Mouse (Mus musculus): ENCODE data around the gene Etfdh. TPM values are rescaled to one million over a fixed set of nuclear protein-coding genes. Genes with fewer than 3 reads are reported as not detected.
"Not testable (repeated sequence)": the region's sequence is repeated elsewhere in the genome, so short reads cannot be mapped to it uniquely, and the experiment has no call there.

Gene Etfdh
- polyA plus RNA-seq, 1 experiment from 2014 or later: 138 TPM

DNA sequence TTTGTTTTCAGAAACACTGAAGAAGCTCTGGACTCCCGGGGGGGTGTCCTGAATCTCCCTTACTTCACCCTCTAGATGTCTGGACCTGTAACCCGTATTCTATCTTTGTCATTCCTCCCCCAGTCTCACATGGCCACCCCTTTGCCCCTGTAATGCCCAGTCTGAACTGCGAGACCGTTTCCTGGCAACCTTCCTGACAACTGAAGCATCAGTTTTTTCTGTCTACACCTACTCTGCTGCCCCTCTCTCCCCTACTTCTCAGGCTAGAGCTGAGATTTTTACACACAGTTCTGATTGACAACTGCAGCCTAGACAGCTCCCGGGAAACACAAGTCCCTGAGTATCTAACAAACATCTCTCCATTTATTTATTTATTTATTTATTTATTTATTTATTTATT, 52.4 kb downstream of the Etfdh start:
- 21% methylated on average over 5 of the region's 5 CpGs for WGBS
- no peaks in the 10 kb centered on the region for H3K36me3 ChIP-seq
- H3K4me3 ChIP-seq: 0 out of 2 replicates have a peak overlapping the region, but pooled peaks have one; percentile 3
- no peak overlapping the region for H3K27ac ChIP-seq (ENCODE audit: poor library complexity, severe bottlenecking)
- H3K9ac ChIP-seq: no peak overlapping the region
- no peaks in the 10 kb centered on the region for H3K9me3 ChIP-seq (replicated peaks)
- peaks cover 14% of the 10 kb centered on the region for H3K4me1 ChIP-seq (replicated peaks)
- H3K27me3 ChIP-seq (replicated peaks): no peaks in the 10 kb centered on the region
- 0 out of 2 replicates have a peak, but pooled peaks have one; percentile 42 for ATAC-seq (ENCODE audit: insufficient number of reproducible peaks, low FRiP score)
- H3K4me2 ChIP-seq: peak overlapping the region; percentile 40

- 15% methylated on average over 3 of the region's 3 CpGs for WGBS
- H3K9ac ChIP-seq: no peak overlapping the region; the same call in 1 of the 2 replicates
- H3K27me3 ChIP-seq (replicated peaks): no peaks in the 10 kb centered on the region
- no peaks in the 10 kb centered on the region for H3K36me3 ChIP-seq
- H3K4me3 ChIP-seq: 0 out of 2 replicates have a peak overlapping the region, but pooled peaks have one; percentile 3
- no peak for ATAC-seq (ENCODE audit: insufficient number of reproducible peaks, low FRiP score)
- no peak overlapping the region for H3K27ac ChIP-seq (ENCODE audit: poor library complexity, severe bottlenecking)
- H3K4me2 ChIP-seq: peak overlapping the region; percentile 40
- H3K4me1 ChIP-seq (replicated peaks): peaks cover 14% of the 10 kb centered on the region
- no peaks in the 10 kb centered on the region for H3K9me3 ChIP-seq (replicated peaks)
These were observed 52.9 kb downstream of the Etfdh start for GRCm38 (mm10) chr3:79576468-79576816.

DNA sequence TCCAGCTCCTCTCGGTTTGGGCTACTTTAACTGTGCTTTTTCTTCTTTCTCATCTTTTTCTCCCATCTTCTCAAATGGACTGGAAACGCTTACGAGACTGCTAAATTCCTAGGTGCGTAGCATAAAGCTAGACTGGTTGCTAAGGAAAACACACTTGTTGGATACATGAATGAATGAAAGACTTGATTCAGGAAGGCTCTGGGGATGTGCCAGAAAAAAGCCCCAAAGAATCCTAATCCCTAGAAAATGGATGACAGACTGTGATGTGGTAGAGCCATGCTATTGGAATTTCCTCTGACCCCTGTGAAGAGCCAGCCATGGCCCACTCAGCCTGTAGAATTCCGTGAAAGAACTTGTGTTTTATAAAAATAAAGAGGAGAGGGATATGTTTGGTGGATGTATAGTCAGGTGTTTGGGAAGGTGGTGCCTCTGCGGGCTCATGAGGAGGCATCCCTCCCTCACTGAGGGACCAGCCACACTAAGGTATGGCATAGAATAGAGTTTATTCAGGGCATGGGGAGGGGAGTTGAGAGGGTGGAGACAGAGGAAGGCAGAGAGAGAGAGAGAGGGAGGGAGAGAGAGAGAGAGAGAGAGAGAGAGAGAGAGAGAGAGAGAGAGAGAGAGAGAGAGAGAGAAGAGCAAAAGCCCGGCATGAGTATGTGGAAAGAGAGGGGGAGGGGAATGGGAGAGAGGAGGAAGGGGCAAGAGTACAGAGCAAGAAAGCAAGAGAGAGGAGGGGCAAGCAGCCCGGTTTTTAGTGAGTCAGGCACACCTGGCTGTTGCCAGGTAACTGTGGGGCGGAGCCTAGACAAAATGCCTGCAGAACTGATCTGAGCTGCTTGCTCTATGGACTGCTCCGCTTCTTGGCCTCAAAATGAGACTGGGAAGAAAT, 53.5 kb downstream of the Etfdh start:
- no peaks in the 10 kb centered on the region for H3K36me3 ChIP-seq
- peak overlapping the region; percentile 40; the same call in 1 of the 2 replicates for H3K4me2 ChIP-seq
- no peak overlapping the region; the same call in 1 of the 2 replicates for H3K9ac ChIP-seq
- peaks cover 14% of the 10 kb centered on the region for H3K4me1 ChIP-seq (replicated peaks)
- no peaks in the 10 kb centered on the region for H3K9me3 ChIP-seq (replicated peaks)
- 38% methylated on average over 10 of the region's 10 CpGs for WGBS
- no peak overlapping the region for H3K4me3 ChIP-seq
- ATAC-seq (ENCODE audit: insufficient number of reproducible peaks, low FRiP score): no peak
- no peak overlapping the region for H3K27ac ChIP-seq (ENCODE audit: poor library complexity, severe bottlenecking)
- no peaks in the 10 kb centered on the region for H3K27me3 ChIP-seq (replicated peaks)

DNA sequence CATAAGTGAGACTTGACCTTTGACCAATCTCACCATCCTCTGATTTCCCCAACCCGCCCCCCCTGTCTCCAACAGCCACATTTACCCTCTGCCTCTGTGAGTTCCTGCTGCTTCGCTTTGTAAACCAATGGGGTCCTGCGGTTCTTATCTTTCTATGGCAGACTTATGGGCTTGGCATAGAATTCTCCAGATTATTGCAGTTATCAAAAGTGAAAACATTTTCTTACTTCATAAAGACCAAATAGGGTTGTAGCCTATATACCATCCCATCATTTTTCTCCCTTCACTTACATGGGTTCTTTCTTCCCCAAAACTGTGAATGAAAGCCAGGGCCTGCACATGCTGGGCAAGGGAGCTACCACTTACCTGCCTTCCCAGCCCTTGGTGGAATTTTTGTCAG, 55.0 kb downstream of the Etfdh start:
- ATAC-seq (ENCODE audit: insufficient number of reproducible peaks, low FRiP score): 0 out of 2 replicates have a peak, but pooled peaks have one; percentile 20
- Histone ChIP-seq H3K9ac (no peak overlapping the region), H3K4me2 (no peak overlapping the region), H3K27me3 (replicated peaks) (no peaks in the 10 kb centered on the region), H3K36me3 (no peaks in the 10 kb centered on the region), H3K27ac (ENCODE audit: poor library complexity, severe bottlenecking) (no peak overlapping the region), H3K9me3 (replicated peaks) (no peaks in the 10 kb centered on the region), H3K4me1 (replicated peaks) (peaks cover 14% of the 10 kb centered on the region), H3K4me3 (no peak overlapping the region)
- 81% methylated on average over 3 of the region's 3 CpGs for WGBS

DNA sequence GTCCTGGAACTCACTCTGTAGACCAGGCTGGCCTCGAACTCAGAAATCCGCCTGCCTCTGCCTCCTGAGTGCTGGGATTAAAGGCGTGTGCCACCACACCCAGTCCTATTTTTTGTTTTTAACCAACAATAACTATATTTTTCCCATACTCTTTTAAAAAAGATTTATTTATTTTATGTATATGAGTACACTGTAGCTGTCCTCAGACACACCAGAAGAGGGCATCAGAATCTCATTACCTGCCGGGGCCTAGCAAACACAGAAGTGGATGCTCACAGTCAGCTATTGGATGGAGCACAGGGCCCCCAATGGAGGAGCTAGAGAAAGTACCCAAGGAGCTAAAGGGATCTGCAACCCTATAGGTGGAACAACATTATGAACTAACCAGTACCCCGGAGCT, 55.9 kb downstream of the Etfdh start:
- WGBS: 88% methylated on average over 5 of the region's 5 CpGs
- not testable (repeated sequence) for H3K36me3 ChIP-seq; ATAC-seq (ENCODE audit: insufficient number of reproducible peaks, low FRiP score); H3K4me2 ChIP-seq; H3K4me3 ChIP-seq; H3K27ac ChIP-seq (ENCODE audit: poor library complexity, severe bottlenecking); H3K9me3 ChIP-seq (replicated peaks); H3K27me3 ChIP-seq (replicated peaks); H3K9ac ChIP-seq
- H3K4me1 ChIP-seq (replicated peaks): peaks cover 14% of the 10 kb centered on the region

DNA sequence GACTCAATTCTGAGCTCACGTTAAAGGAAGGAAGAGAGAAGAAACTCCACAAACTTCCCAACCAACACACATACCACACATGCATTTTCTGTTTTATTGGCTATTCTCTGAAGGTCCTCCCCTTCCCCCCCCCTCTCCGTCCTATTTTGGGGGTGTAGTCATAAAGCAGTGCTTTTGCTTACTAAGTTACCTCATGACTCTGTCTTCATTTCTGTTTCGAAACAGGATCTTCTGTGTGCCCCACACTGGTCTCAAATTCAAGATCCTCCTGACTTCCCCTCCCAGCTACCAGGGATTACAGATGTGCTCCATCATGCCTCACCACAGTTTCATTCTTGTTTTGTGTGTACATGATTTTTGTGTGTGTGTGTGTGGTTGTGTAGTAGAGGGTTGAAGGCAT, 56.9 kb downstream of the Etfdh start:
- no peak overlapping the region for H3K27ac ChIP-seq (ENCODE audit: poor library complexity, severe bottlenecking)
- H3K36me3 ChIP-seq: no peaks in the 10 kb centered on the region
- H3K9me3 ChIP-seq (replicated peaks): no peaks in the 10 kb centered on the region
- WGBS: 60% methylated on average over 3 of the region's 3 CpGs
- H3K9ac ChIP-seq: no peak overlapping the region
- H3K4me1 ChIP-seq (replicated peaks): peaks cover 14% of the 10 kb centered on the region
- no peak for ATAC-seq (ENCODE audit: insufficient number of reproducible peaks, low FRiP score)
- no peak overlapping the region for H3K4me2 ChIP-seq
- no peak overlapping the region for H3K4me3 ChIP-seq
- no peaks in the 10 kb centered on the region for H3K27me3 ChIP-seq (replicated peaks)

DNA sequence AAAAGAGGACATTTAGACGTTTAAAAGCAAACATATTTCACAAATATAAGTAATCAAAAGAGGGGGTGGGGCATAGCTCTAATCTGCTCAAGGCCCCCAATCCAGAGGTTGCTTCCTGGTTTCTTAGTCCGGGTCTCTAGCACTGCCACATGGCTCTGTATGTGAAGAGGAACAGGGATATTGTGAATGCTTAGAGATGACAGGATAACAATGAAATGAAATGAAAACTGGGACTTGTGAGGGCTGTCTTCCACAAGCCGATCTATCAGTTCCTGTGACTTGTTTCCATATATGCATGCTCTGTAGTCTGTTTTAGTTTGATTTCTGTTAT, 60.0 kb downstream of the Etfdh start:
- Histone ChIP-seq H3K4me3 (no peak overlapping the region), H3K27ac (ENCODE audit: poor library complexity, severe bottlenecking) (no peak overlapping the region), H3K9me3 (replicated peaks) (no peaks in the 10 kb centered on the region), H3K9ac (no peak overlapping the region), H3K36me3 (no peaks in the 10 kb centered on the region), H3K4me2 (no peak overlapping the region), H3K4me1 (replicated peaks) (peaks cover 21% of the 10 kb centered on the region), H3K27me3 (replicated peaks) (no peaks in the 10 kb centered on the region)
- no peak for ATAC-seq (ENCODE audit: insufficient number of reproducible peaks, low FRiP score)
- 79% methylated on average over 3 of the region's 3 CpGs for WGBS

GRCm38 (mm10) chr3:79568629-79569350, 60.5 kb downstream of the Etfdh start:
- no peak overlapping the region for H3K4me3 ChIP-seq
- 89% methylated on average over 16 of the region's 16 CpGs for WGBS
- no peaks in the 10 kb centered on the region for H3K27me3 ChIP-seq (replicated peaks)
- no peak for ATAC-seq (ENCODE audit: insufficient number of reproducible peaks, low FRiP score)
- peaks cover 21% of the 10 kb centered on the region for H3K4me1 ChIP-seq (replicated peaks)
- H3K4me2 ChIP-seq: peak overlapping the region; percentile 99; the same call in 1 of the 2 replicates
- no peaks in the 10 kb centered on the region for H3K9me3 ChIP-seq (replicated peaks)
- 0 out of 2 replicates have a peak overlapping the region, but pooled peaks have one; percentile 62 for H3K9ac ChIP-seq
- H3K27ac ChIP-seq (ENCODE audit: poor library complexity, severe bottlenecking): no peak overlapping the region
- no peaks in the 10 kb centered on the region for H3K36me3 ChIP-seq

- ATAC-seq (ENCODE audit: insufficient number of reproducible peaks, low FRiP score): peak; percentile 96
- Histone ChIP-seq H3K4me1 (replicated peaks) (peaks cover 21% of the 10 kb centered on the region), H3K4me2 (peak within 1 kb of the TSS; percentile 99), H3K27me3 (replicated peaks) (no peaks in the 10 kb centered on the region), H3K36me3 (no peaks in the 10 kb centered on the region), H3K9ac (peak within 1 kb of the TSS; percentile 88), H3K4me3 (peak within 1 kb of the TSS; percentile 98), H3K27ac (ENCODE audit: poor library complexity, severe bottlenecking) (peak within 1 kb of the TSS; percentile 85), H3K9me3 (replicated peaks) (no peaks in the 10 kb centered on the region)
- WGBS: under 1% methylated on average over 49 of the region's 55 CpGs
These were observed 61.5 kb downstream of the Etfdh start, which contains the start of gene Fnip2 for GRCm38 (mm10) chr3:79567703-79568362. TSS of gene Fnip2 (minus strand) at chr3:79567796.

DNA sequence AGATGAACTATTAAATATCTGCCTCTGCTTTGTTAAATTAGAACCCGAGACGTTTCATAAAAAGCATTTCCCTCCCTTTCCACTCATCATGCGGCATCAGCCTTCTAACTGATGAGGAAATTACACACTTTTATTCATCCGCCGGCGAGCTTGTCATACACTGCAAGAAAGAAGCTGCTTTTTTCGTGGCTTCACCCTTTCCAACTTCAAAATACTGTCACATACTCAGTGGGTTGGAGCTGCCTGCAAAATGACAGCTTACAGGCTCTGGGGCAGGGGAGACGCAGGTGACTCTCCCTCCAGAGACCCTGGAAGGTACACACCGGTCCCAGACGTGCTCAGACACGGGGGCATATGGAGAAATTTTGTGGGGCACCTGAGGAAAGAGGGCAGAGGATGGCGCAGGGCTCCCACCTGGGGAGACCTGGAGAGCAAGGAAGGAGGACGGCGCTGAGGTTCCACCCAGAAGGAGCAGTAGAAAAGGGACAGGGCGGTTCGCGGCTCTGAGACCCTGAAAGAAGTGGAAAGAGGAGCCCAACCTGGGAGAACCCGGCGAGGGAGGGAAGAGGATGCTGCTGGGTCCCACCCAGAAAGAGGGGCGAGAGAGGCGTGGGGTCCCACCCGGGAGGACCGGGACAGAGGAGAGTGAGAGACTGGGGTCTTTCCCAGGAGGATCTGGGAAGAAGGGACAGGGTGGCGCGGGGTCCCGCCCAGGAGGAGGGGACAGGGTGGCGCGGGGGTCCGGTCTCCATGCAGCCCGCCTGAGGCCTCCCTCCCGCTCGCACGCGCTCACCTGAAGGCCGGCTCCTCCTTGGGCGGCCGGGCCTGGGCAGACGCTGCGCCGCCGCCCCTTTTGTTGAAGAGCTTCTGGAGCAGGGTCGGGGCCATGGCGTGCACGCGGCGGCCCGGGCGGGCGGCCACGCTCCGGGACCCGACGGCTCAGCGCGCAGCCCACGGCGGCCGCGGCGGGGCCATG, 62.3 kb downstream of the Etfdh start:
- peak overlapping the region; percentile 99 for H3K4me2 ChIP-seq
- H3K27ac ChIP-seq (ENCODE audit: poor library complexity, severe bottlenecking): peak overlapping the region; percentile 85
- H3K9me3 ChIP-seq (replicated peaks): no peaks in the 10 kb centered on the region
- H3K9ac ChIP-seq: peak overlapping the region; percentile 88
- H3K36me3 ChIP-seq: no peaks in the 10 kb centered on the region
- ATAC-seq (ENCODE audit: insufficient number of reproducible peaks, low FRiP score): no peak; the same call in 1 of the 2 replicates
- peak overlapping the region; percentile 98 for H3K4me3 ChIP-seq
- H3K4me1 ChIP-seq (replicated peaks): peaks cover 21% of the 10 kb centered on the region
- no peaks in the 10 kb centered on the region for H3K27me3 ChIP-seq (replicated peaks)
- whole genome bisulfite sequencing: 4% methylated on average over 58 of the region's 60 CpGs

Data from heart, embryonic 12.5 days (tissue).